Mouse (Mus musculus) kidney, adult 9 months (tissue): ENCODE results near the gene Hist1h2af.
"Not testable (repeated sequence)": the region's sequence is repeated elsewhere in the genome, so short reads cannot be mapped to it uniquely, and the experiment has no call there.

ENCODE experiments used
- DNase-seq: peaks from one replicate; pipeline ENCODE4 v3.0.0; 2022

Gene Hist1h2af

GRCm38 (mm10) chr13:23560699-23561098, 27.0 kb downstream of the Hist1h2af start:
- not testable (repeated sequence) for DNase-seq

- not testable (repeated sequence) for DNase-seq
These were observed 27.8 kb downstream of the Hist1h2af start for GRCm38 (mm10) chr13:23561531-23561882.

DNA sequence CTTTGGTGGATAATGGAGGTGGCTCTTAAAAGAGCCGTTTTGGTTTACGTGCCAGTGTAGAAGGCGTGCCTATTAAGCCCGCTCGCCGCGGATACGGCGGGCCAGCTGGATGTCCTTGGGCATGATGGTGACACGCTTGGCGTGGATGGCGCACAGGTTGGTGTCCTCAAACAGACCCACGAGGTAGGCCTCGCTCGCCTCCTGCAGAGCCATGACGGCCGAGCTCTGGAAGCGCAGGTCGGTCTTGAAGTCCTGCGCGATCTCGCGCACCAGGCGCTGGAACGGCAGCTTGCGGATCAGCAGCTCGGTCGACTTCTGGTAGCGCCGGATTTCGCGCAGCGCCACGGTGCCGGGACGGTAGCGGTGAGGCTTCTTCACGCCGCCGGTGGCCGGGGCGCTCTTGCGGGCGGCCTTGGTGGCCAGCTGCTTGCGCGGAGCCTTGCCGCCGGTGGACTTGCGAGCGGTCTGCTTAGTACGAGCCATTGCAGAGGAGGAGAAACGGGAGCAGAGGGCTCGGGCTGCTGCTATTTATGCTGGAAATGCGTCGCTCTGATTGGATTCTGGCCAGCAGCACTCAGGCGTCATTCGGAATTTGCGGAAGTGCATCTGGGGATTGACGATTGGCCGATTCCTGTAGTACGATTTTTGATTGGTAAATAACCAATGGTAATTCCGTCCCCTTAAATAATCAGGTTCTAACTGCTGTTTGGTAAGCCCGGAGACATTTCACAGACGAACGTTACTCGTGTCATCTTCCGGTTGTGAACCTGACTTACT, 28.4 kb downstream of the Hist1h2af start, which contains the start of gene Hist1h3e:
TSS of gene Hist1h3e (minus strand) at position 487 of the 777 bp plus-strand sequence.
- peak; percentile 92 for DNase-seq

- DNase-seq: no peak
These were observed 29.2 kb downstream of the Hist1h2af start for GRCm38 (mm10) chr13:23562699-23563462.

- DNase-seq: no peak
These were observed 30.8 kb downstream of the Hist1h2af start for GRCm38 (mm10) chr13:23564482-23564881.

DNA sequence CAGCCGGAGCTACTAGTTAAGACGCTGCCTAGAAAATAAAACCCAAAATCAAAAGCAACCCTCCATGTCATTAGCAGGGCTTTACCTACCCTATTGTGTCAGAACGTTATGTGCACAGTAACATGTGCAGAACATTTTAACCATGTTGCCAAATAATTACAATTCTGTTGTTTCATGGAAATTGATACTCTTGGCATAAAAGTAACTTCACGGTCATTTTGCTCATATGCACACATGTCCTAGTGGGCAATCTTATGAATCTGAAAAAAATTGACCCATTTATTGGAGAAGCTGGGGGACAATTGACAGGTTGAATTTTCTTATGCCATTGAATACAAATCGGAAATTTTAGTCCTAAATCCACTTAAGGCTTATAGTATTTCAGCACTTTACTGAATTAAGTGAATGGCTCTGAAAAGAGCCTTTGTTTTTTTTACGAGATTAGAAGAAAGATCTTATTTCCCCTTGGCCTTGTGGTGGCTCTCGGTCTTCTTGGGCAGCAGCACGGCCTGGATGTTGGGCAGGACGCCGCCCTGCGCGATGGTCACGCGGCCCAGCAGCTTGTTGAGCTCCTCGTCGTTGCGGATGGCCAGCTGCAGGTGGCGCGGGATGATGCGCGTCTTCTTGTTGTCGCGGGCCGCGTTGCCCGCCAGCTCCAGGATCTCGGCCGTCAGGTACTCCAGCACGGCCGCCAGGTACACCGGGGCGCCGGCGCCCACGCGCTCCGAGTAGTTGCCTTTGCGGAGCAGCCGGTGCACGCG, 36.7 kb downstream of the Hist1h2af start:
- not testable (repeated sequence) for DNase-seq

- DNase-seq: peak; percentile 74
These were observed 37.4 kb downstream of the Hist1h2af start, which contains the start of the genes Hist1h2ae and Hist1h2bg for GRCm38 (mm10) chr13:23571022-23571503. TSS of gene Hist1h2ae (minus strand) at chr13:23571220. TSS of gene Hist1h2bg (plus strand) at chr13:23571396.

- DNase-seq: not testable (repeated sequence)
These were observed 38.0 kb downstream of the Hist1h2af start for GRCm38 (mm10) chr13:23571504-23572217.

- no peak for DNase-seq
These were observed 38.7 kb downstream of the Hist1h2af start for GRCm38 (mm10) chr13:23572218-23573033.

GRCm38 (mm10) chr13:23573034-23573897, 39.6 kb downstream of the Hist1h2af start:
- not testable (repeated sequence) for DNase-seq

GRCm38 (mm10) chr13:23573898-23574524, 40.3 kb downstream of the Hist1h2af start, which contains the start of the genes Hist1h2bf and Hist1h2ad:
TSS of gene Hist1h2bf (minus strand) at chr13:23574196.
TSS of gene Hist1h2ad (plus strand) at chr13:23574381.
- DNase-seq: peak; percentile 79

- not testable (repeated sequence) for DNase-seq
These were observed 41.0 kb downstream of the Hist1h2af start for GRCm38 (mm10) chr13:23574546-23575170.

- peak; percentile 32 for DNase-seq
These were observed 41.7 kb downstream of the Hist1h2af start, which contains the start of gene Hist1h3d for GRCm38 (mm10) chr13:23575271-23575851. TSS of gene Hist1h3d (plus strand) at chr13:23575763.

DNA sequence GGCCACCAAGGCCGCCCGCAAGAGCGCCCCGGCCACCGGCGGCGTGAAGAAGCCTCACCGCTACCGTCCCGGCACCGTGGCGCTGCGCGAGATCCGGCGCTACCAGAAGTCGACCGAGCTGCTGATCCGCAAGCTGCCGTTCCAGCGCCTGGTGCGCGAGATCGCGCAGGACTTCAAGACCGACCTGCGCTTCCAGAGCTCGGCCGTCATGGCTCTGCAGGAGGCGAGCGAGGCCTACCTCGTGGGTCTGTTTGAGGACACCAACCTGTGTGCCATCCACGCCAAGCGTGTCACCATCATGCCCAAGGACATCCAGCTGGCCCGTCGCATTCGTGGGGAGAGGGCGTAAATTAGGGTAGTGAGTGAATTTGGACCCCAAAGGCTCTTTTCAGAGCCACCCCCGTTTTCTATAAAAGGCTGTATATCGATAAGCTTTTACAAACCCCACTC, 42.2 kb downstream of the Hist1h2af start:
- not testable (repeated sequence) for DNase-seq

GRCm38 (mm10) chr13:23576351-23576881, 42.7 kb downstream of the Hist1h2af start:
- no peak for DNase-seq

GRCm38 (mm10) chr13:23576906-23577639, 43.4 kb downstream of the Hist1h2af start:
- DNase-seq: no peak

GRCm38 (mm10) chr13:23577835-23578234, 44.1 kb downstream of the Hist1h2af start:
- DNase-seq: no peak
